Mouse (Mus musculus) cerebellum, adult 2 months (tissue): ENCODE results near the gene Zdhhc21. TPM values are rescaled to one million over a fixed set of nuclear protein-coding genes. Genes with fewer than 3 reads are reported as not detected.

Experiments used
- DNase-seq, 2 experiments: peaks; one replicate each; pipeline ENCODE4 v3.0.0; 2021
- H3K27ac ChIP-seq: fragments of 200-500 bp; 2 replicates; pipeline ENCODE4 v1.5.1; 2012; ENCODE audit warnings: low read length, control low read depth, inconsistent platforms; ENCODE audit not compliant: insufficient read depth
- H3K27me3 ChIP-seq: fragments of 200-500 bp; 2 replicates; pipeline ENCODE4 v1.6.1; 2012; ENCODE audit warnings: inconsistent platforms, mild to moderate bottlenecking, low read length, moderate library complexity; ENCODE audit not compliant: control insufficient read depth, insufficient read depth
- H3K4me1 ChIP-seq: fragments of 200-500 bp; 2 replicates; pipeline ENCODE4 v1.6.1; 2011; ENCODE audit warnings: low read length; ENCODE audit not compliant: control insufficient read depth, insufficient read depth
- H3K4me3 ChIP-seq: fragments of 200-500 bp; replicated peaks from 2 replicates; pipeline ENCODE3; 2011; ENCODE audit warnings: mild to moderate bottlenecking, low read depth, low read length, control low read depth; ENCODE audit not compliant: insufficient read depth
- CTCF ChIP-seq: fragments of 200-500 bp; IDR thresholded peaks from 2 replicates; pipeline ENCODE4 v1.5.1; 2011; ENCODE audit warnings: low read depth, mild to moderate bottlenecking, control low read depth, low read length, moderate library complexity, borderline replicate concordance; ENCODE audit not compliant: insufficient read depth
- POLR2A ChIP-seq: fragments of 200-500 bp; IDR thresholded peaks from 2 replicates; pipeline ENCODE4 v1.6.1; 2011; ENCODE audit warnings: low read length, control low read depth, borderline replicate concordance; ENCODE audit not compliant: insufficient read depth
- WGBS: fragments of 180-500 bp; shearing (Covaris S2); methylation state at CpG from one replicate; pipeline ENCODE4 v1.1.7; 2018; 5-methylcytosine and 5-hydroxymethylcytosine counted together
- polyA plus RNA-seq: library from polyadenylated mRNA; depleted of rRNA; stranded (reverse); fragments of >200 nt; gene quantifications from 2 replicates; pipeline ENCODE4 v1.2.3, GENCODE M21; 2012

Zdhhc21 gene
- polyA plus RNA-seq, 1 experiment, result 16.3 TPM

DNA sequence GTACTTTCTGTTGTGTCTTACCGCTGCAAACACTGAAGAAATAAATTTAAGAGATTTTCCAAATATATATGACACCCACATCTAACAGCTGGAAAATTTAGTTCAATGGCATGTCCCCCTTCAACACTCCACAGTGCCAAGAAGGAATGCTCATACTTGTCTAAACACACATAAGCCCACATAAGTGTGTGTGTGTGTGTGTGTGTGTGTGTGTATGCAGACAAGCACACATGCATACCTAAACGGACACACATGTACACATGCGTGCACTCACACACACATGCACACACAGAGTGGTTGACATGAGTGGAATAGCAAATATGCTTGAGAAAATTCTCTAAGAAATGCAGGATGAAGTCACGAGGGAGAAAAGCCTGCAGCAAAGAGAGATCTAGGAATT is 12.8 kb upstream of the Zdhhc21 start:
- Histone ChIP-seq H3K27me3 (no peaks in the 10 kb centered on the region), H3K27ac (no peak overlapping the region), H3K4me1 (no peaks in the 10 kb centered on the region), H3K4me3 (no peak overlapping the region)
- TF ChIP-seq POLR2A, result no peak
- no peak for TF ChIP-seq CTCF
- DNase-seq, result no peak
- 85% methylated on average over 4 of the region's 4 CpGs for WGBS

DNA sequence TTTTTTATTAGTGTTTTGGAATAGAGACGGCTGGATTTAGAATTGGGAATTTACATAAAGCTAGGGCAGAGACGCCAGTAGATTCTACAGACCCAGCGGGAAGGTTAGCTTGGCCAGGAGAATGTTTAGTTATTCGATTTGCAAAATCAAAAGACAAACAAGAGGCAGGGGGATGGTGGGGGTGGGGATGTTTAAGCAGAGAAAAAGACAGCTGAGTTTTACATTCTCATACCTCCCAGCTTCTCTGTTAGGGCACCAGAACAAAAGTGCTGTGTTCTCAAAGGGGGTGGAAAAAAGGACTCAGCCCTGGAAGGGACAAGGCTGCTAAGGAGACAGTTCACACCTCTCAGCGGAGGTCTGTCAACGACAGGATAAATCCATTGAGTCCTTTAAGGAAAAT is 12.4 kb upstream of the Zdhhc21 start:
- no peak overlapping the region for H3K27ac ChIP-seq
- no peak overlapping the region for H3K4me3 ChIP-seq
- TF ChIP-seq CTCF (no peak), POLR2A (no peak)
- WGBS, result 46% methylated on average over 6 of the region's 6 CpGs
- no peak for DNase-seq
- H3K27me3 ChIP-seq, result no peaks in the 10 kb centered on the region
- H3K4me1 ChIP-seq, result no peaks in the 10 kb centered on the region

DNA sequence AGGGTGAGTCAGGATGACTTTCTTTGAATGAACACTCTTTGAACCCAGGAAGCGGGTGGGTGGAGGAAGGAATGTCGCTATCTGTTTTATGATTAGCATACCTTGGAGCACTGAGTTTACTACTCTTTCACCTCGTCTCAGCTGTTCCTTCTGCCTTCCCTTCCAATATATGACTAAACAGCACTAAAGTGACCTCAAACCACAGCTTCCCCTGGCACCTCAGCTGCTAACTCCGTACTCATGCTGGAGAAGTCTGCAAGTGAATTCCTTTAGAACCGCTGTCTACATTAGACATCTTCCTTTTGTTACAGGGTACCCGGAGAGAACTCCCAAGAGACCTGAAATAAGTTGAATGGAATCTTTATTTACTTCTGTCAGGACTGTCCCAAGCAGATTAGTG is 11.2 kb upstream of the Zdhhc21 start:
- no peak overlapping the region for H3K27ac ChIP-seq
- H3K27me3 ChIP-seq, result no peaks in the 10 kb centered on the region
- no peaks in the 10 kb centered on the region for H3K4me1 ChIP-seq
- no peak overlapping the region for H3K4me3 ChIP-seq
- TF ChIP-seq POLR2A (no peak), CTCF (no peak)
- no peak for DNase-seq
- 87% methylated on average over 6 of the region's 6 CpGs for WGBS

DNA sequence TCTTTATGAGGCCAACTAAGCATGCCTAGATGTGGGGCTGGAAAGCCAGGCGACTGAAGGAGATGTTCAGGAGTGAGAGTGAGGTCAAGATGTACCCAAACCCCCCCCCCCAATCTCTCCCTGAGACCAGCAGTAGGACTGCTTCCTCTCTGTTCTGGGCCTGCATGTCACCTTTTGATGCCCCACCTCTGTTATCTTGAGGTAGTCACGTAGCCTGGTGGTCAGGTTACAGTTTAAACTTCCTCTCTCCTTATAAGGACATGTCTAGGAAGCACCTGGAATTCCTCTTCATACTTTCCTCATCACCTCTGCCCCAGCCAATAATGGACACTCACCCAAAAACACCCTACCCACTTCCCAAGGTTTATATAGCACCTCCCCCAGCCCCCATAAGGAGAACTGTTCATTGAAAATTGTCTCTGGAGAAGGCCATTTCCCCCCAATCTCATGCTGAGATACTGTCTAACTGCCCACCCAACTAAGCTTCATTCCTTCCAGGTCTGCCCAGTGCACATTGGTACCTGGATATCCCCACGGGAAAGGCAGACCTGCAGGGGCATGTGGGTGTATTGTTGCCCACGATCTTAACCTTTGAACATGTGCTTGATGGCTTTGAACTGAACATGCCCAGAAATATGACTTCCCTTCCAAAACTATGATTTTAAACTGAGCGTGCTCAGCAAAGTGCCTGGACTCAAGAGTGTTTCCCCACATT is 8.1 kb upstream of the Zdhhc21 start:
- Histone ChIP-seq H3K4me1 (no peaks in the 10 kb centered on the region; the same call in 1 of the 2 replicates), H3K27me3 (no peaks in the 10 kb centered on the region), H3K4me3 (no peak overlapping the region), H3K27ac (no peak overlapping the region)
- no peak for TF ChIP-seq CTCF
- no peak for TF ChIP-seq POLR2A
- DNase-seq, result no peak
- 92% methylated on average over 5 of the region's 5 CpGs for WGBS

DNA sequence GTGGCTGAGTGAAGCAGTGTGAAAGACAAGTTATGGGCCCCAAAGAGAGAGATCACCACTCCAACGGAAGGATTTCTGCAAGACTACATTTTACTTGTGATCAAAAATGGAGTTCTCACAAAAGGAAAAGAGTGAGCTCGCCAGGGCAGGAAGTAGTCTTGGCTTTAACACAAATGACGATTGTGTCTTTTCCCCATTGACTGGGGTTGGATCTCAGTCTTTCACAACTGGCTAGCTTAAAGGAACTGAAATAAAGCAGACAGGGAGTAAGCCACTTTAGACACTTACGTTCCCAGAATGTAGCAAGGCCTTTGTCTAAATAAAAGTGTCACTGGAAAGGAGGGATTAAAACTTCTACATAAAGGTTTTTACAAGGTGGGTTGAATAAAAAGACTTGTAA is 7.4 kb upstream of the Zdhhc21 start:
- Histone ChIP-seq H3K4me1 (no peaks in the 10 kb centered on the region; the same call in 1 of the 2 replicates), H3K27ac (no peak overlapping the region), H3K4me3 (no peak overlapping the region), H3K27me3 (no peaks in the 10 kb centered on the region)
- TF ChIP-seq POLR2A (no peak), CTCF (no peak)
- WGBS, result 68% methylated on average over 4 of the region's 4 CpGs
- no peak for DNase-seq

DNA sequence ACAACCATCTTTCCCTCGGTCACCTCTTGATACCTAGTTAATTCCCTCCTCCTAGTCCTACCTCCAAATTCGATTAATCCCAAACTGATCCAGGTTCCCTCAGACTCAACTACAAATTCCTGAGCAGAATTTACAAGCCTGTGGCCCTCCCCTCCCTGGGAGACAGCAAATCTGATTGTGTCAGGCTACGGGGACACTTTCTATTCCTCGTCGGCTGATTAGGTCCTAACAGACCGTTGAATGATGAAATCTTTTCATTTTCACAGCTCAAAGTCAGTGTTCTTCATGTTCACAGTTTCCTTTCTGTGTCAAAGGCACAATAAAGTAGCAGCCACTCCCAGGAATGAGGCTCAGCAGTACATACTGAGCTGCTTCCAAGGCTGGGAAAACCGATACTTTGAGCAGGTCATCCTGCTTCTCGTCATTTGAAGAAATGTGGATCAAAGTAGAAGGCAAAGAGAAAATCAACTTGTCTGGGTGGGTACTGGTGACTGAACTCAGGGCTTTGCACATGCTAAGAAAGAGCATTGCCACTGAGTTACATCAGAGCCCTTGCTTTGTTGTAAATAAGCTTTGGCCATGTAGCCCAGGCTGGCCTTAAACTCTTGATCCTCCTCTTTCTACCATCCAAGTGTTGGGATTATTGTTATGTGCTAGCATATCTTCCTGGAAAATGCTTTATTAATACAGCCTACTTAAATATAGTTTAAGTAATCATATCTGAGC is 5.4 kb upstream of the Zdhhc21 start:
- H3K27ac ChIP-seq, result no peak overlapping the region
- H3K27me3 ChIP-seq, result no peaks in the 10 kb centered on the region
- no peak overlapping the region for H3K4me3 ChIP-seq
- WGBS, result 84% methylated on average over 8 of the region's 8 CpGs
- no peak for TF ChIP-seq POLR2A
- DNase-seq, result no peak
- no peaks in the 10 kb centered on the region; the same call in 1 of the 2 replicates for H3K4me1 ChIP-seq

DNA sequence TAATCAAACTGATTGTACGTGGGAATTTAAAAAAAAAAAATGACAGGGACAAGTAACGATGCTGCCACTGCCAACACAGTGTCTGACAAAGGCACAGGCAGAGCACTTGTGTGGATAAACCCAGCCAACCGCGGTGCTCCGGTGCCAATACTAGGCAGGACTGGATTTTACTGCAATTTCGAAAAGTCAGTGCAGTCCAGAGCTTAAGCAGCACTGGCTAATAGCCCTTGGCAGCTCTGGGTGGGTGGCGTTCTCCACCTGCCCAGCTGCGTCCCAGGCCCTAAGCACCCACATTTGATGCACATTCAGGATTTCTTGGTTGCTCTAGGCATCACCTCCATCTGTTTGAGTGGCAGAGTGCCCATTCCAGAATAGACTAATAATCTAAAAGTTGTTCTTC is 3.6 kb upstream of the Zdhhc21 start:
- TF ChIP-seq POLR2A, result no peak
- TF ChIP-seq CTCF, result no peak
- no peak overlapping the region for H3K27ac ChIP-seq
- DNase-seq, result peak in 1 of 2 experiments; percentile 31

DNA sequence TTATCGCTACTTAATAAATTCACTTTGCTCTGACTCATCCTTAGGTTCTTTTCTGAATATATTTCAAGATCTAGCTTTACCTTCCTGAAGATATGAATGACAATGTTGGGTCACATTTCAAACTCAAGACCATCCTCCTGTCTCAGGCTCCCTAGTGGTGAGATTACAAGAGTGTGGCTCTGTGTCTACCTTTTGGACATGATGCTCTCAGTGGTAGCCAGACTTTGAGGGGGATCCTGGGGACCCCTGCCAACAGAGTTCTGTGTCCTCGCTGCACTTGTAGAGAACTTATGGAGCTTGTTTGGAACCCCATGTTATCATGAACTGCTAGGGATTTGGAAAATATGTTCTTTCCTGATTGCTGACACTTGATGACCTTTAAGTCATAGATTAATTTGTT is 1.7 kb upstream of the Zdhhc21 start:
- H3K4me3 ChIP-seq, result no peak overlapping the region
- no peak overlapping the region for H3K27ac ChIP-seq
- WGBS, result 94% methylated on average over 2 of the region's 2 CpGs
- no peaks in the 10 kb centered on the region; the same call in 1 of the 2 replicates for H3K4me1 ChIP-seq
- TF ChIP-seq CTCF (no peak), POLR2A (no peak)
- no peak for DNase-seq
- H3K27me3 ChIP-seq, result no peaks in the 10 kb centered on the region

More for the DNA sequence above, 3.6 kb upstream of the Zdhhc21 start:
- WGBS, result 21% methylated on average over 8 of the region's 8 CpGs
- no peaks in the 10 kb centered on the region for H3K27me3 ChIP-seq
- H3K4me3 ChIP-seq, result no peak overlapping the region
- H3K4me1 ChIP-seq, result no peaks in the 10 kb centered on the region; the same call in 1 of the 2 replicates
